Mouse (Mus musculus): ENCODE measurements around the gene Pkhd1.

Pkhd1 gene

DNA sequence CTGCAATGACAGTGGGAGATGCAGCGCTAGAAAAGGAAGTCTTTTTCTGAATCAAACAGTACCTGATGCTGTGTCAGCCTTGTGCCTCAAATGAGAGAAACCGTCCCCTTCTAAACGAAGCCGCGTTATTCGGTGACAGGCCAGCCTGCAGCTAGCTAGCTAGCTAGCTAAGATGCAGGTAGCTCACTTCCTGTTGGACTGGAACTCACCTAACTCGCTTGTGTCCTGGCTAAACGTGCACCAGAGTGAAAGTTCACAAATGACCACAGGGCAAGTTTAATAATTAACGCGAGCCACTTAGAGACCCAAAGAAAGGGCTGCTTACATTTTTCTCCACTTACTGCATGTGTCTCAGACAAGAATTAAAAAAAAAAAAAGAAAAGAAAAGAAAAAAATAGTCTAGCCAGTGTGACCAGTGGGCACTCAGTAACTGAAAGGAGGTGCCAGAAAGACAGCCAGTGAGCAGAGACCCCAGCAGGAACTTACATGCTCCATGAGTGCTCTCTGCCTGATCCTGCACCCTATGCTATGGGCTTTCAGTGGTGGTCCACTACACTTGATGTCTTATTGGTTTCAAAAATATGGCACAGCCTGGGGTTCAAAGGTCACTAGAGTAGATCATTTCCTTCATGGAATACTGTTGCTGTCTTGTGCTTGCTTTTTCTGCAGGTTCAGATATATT lies at the start of gene Pkhd1:
TSS of gene Pkhd1 (minus strand) at position 216 of the 682 bp plus-strand sequence.
- ATAC-seq (ENCODE audit: low TSS enrichment), result no peak

DNA sequence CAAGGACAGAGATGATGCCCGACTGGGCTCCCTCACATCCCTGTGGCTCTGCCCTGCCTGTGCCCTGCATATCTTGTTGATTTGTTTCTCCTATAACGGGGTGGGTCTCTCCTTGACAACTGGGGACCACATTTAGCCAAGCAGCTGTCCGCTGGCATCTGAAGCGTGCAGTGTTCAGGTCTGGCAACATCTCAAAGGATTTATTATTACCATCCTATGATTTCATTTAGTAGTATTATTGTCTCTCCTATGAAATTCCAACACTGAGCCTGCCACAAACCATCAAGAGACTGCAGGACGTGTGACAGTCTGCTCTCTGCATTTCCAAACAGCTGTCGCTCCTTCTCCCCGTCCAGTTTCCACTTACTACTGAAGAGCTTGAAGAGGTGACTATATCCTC lies 49.7 kb upstream of the Pkhd1 start:
- ATAC-seq (ENCODE audit: low TSS enrichment), result no peak

GRCm38 (mm10) chr1:20666233-20666632 lies 48.4 kb upstream of the Pkhd1 start:
- no peak for ATAC-seq (ENCODE audit: low TSS enrichment)

- ATAC-seq (ENCODE audit: low TSS enrichment), result no peak
Observed at GRCm38 (mm10) chr1:20655085-20655484, 37.2 kb upstream of the Pkhd1 start.

GRCm38 (mm10) chr1:20653513-20654506 lies 35.9 kb upstream of the Pkhd1 start:
- no peak for ATAC-seq (ENCODE audit: low TSS enrichment)

DNA sequence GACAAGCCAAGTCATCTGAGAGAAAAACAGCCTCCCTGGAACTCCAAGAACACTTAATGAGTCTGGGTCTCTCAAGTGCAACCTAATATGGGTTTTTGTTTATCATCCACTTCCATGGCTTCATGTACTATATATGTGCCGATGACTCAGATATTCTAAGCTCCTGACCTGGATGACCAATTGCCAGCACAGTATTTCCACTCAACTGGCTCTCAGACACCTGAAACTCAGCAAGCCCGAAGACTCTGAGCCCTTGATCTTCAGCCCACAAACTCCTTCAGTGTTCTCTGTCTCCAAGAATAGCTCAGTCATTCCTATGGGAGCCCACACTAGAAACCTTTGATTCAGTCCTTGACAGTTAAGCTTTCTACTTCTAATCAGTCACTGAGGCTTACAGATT lies 17.0 kb upstream of the Pkhd1 start:
- ATAC-seq (ENCODE audit: low TSS enrichment), result no peak

GRCm38 (mm10) chr1:20633276-20633869 lies 15.5 kb upstream of the Pkhd1 start:
- ATAC-seq (ENCODE audit: low TSS enrichment), result peak; percentile 31; the same call in 1 of the 2 replicates

- no peak for ATAC-seq (ENCODE audit: low TSS enrichment)
Observed at GRCm38 (mm10) chr1:20624564-20624963, 6.7 kb upstream of the Pkhd1 start.

- ATAC-seq (ENCODE audit: low TSS enrichment), result no peak
Observed at GRCm38 (mm10) chr1:20623375-20623774, 5.5 kb upstream of the Pkhd1 start.

DNA sequence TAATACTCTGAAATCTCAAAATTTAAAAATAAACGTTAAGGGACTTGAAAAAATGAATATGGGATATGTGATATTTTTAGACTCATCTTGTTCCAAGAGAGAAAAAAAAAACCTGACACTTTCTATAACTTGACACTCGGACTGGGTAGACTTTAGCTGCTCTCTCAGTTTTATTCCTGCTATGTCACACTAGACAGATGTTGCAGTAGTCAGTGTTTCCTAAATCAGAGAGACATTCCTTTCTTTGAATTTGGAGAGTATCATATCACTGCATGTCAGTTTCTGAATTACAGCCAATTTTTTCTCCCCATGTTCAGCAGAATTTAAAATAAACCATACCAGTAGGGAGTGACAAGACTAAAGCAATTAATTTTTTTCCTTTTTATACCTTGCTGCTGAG lies 2.7 kb upstream of the Pkhd1 start:
- peak; percentile 84 for ATAC-seq (ENCODE audit: low TSS enrichment)

- ATAC-seq (ENCODE audit: low TSS enrichment), result no peak
Observed at GRCm38 (mm10) chr1:20619363-20619762, 1.5 kb upstream of the Pkhd1 start.

GRCm38 (mm10) chr1:20612643-20613042 lies 5.2 kb downstream of the Pkhd1 start:
- ATAC-seq (ENCODE audit: low TSS enrichment), result peak; percentile 93

DNA sequence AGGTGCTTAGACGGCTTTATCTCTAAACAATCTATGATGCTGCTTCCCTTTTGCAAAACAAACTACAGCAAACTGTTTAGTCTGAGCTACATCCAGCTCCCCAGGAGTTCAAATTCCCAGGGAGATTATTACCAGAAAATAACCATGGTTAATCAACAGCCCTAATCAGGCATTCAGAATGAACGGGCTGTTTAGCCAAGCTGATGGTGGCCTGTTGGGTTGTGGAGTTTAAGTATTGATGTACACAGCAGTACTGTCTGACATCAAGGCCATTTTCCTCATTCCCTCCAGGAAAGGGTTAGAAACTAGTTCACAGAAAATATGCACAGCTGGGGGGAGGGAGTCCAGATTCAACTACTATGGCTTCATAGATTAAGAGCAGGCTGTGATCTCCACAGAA lies 12.4 kb downstream of the Pkhd1 start:
- no peak for ATAC-seq (ENCODE audit: low TSS enrichment)

DNA sequence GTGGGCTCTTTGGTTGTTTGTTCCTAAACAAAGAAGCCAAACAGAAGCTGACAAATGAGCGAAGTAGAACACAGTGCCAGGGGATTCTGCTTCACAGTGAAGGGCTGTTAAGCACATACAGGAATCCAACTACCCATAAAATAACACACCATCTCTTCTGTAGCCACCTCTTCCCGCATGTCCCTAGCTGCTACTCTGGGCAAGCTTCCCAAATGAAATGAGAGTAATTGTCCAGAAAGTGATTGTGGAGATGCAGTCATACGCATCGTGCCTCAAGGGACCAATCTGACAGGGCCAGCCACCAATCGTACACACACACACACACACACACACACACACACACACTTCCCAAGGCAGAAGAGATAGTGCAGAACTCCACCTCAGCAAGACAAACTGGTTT lies 27.4 kb downstream of the Pkhd1 start:
- no peak for ATAC-seq (ENCODE audit: low TSS enrichment)

DNA sequence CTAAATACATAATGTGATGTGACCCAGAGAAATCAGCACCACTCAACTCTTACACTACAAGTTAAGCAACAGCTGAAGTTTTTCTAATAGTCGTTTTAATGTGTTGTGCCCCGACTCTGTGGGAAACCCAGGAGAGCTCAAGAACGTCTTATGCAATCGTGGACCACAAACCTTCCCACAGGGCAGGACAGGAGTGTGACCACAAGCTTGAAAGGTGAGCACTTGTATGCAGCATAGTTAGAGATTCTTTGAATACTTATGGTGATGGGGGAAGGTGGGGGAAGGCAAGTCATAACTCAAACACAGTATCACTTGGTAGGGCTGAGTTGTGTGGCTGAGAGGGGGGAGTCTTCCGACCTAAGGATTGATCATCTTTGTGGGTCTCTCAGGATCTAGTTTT lies 46.4 kb downstream of the Pkhd1 start:
- ATAC-seq (ENCODE audit: low TSS enrichment), result no peak

GRCm38 (mm10) chr1:20569430-20569829 lies 48.4 kb downstream of the Pkhd1 start:
- ATAC-seq (ENCODE audit: low TSS enrichment), result no peak

- no peak for ATAC-seq (ENCODE audit: low TSS enrichment)
Observed at GRCm38 (mm10) chr1:20558443-20558842, 59.4 kb downstream of the Pkhd1 start.

- ATAC-seq (ENCODE audit: low TSS enrichment), result peak; percentile 89
Observed at GRCm38 (mm10) chr1:20554398-20554797, 63.5 kb downstream of the Pkhd1 start.

GRCm38 (mm10) chr1:20551334-20551733 lies 66.5 kb downstream of the Pkhd1 start:
- no peak for ATAC-seq (ENCODE audit: low TSS enrichment)

DNA sequence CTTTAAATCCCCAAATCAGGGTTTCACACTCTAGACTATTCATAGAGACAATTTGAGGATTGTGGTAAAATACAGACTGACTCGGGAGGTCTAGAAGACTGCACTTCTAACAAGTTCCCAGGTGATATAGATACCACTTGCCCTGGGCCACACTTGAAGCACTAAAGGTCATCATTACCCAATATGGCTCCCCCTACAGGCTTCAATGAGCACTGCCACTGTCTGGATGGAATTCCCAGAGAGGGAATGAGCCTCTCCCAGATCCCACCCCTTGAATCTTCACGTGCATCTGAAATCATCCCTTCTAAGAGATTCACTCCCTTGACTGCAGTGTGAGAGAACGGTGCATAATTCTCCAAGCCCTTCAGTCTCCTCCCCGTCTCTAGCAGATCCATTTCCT lies 73.3 kb downstream of the Pkhd1 start:
- ATAC-seq (ENCODE audit: low TSS enrichment), result no peak

- ATAC-seq (ENCODE audit: low TSS enrichment), result peak; percentile 69
Observed at GRCm38 (mm10) chr1:20513364-20514084, 104.3 kb downstream of the Pkhd1 start.

DNA sequence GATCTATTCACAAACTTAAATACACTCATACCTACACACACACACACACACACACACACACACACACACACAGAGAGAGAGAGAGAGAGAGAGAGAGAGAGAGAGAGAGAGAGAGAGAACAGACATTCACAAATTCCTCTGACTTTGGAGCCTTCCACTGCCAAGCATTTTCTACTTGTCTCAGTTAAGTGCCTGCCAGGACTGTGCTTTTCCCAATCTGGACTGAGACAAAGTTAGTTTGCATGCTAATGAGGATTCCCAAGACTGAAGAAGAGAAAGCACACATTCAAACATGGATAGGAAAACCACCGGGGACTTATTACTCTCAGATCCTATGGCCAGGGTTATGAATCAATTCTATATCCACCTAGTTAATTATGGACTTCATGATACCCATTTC lies 118.9 kb downstream of the Pkhd1 start:
- ATAC-seq (ENCODE audit: low TSS enrichment), result peak; percentile 98

Measured in frontal cortex, adult (tissue).